Mouse (Mus musculus) heart, adult 8-10 months (tissue): ENCODE data around the gene Gm29049. TPM values are rescaled to one million over a fixed set of nuclear protein-coding genes. Genes with fewer than 3 reads are reported as not detected.
"Not testable (repeated sequence)": the region's sequence is repeated elsewhere in the genome, so short reads cannot be mapped to it uniquely, and the experiment has no call there.

Source experiments
- DNase-seq: peaks from one replicate; pipeline ENCODE4 v3.0.0; 2022; ENCODE audit warnings: low spot score
- total RNA-seq, 4 experiments: library from RNA; stranded (reverse); gene quantifications; 2 replicates each; pipeline ENCODE4 v1.2.4; 2022

Gene Gm29049
- total RNA-seq = not detected

- DNase-seq = not testable (repeated sequence)
Measured at GRCm38 (mm10) chrY:7997068-7997467, at the start of gene Gm29049. Gene Gm29049, minus strand, starts transcription at chrY:7997168.

Other genes with a start within 250 kb of the Gm29049 start
- not detected for gene Gm20825, start 74.3 kb upstream of the Gm29049 start, total RNA-seq